In genomic region chr2:120724176-120724575, GRCm38 (mm10) we compare ENCODE assay signal across 24 mouse cellular contexts.
DNase-seq lines count a peak whose midpoint lies in the region; ATAC-seq and TF ChIP-seq lines count a peak whose summit lies in the region.
"Had no signal": no experiment of that assay in that cellular context is flagged by ENCODE, and none has a peak within 500 bp of the region (broad histone marks: within the 10 kb centered on the region; RNA-seq: fewer than 3 reads in every experiment).

No protein-coding gene starts in this region.

- DNase-seq in heart, adult 11 months: peak; percentile 94
- no peak for DNase-seq in heart, postnatal 25 days (ENCODE audit: low spot score)
- no peak for DNase-seq in heart, postnatal 14 days
- DNase-seq: adrenal gland, adult 8-10 months; adrenal gland, postnatal 25 days; cerebellum, adult 11-12 months; cerebellum, adult 8-10 months; cerebellum, postnatal 10 days; cerebellum, postnatal 36 days; gastrocnemius, adult 2 months; gastrocnemius, postnatal 14 days had no signal

- no peak overlapping the region for H3K4me2 ChIP-seq in heart, embryonic 13.5 days
- H3K4me2 ChIP-seq: forebrain, embryonic 13.5 days; hindbrain, embryonic 13.5 days; intestine, embryonic 15.5 days had no signal

- peaks cover 40% of the 10 kb centered on the region for H3K4me1 ChIP-seq in heart, embryonic 13.5 days
- H3K4me1 ChIP-seq in megakaryocyte, embryonic 14.5 days: peaks cover 50% of the 10 kb centered on the region
- H3K4me1 ChIP-seq in cortical plate, adult 2 months (ENCODE audit: control insufficient read depth, insufficient read depth, low read length): peaks cover 7% of the 10 kb centered on the region; the same call in 1 of the 2 replicates
- H3K4me1 ChIP-seq: intestine, embryonic 15.5 days had no signal

- no peak for ATAC-seq in heart, embryonic 13.5 days (ENCODE audit: extremely low read depth, insufficient number of reproducible peaks, low FRiP score, low TSS enrichment)
- ATAC-seq in megakaryocyte, adult 5-6 weeks (ENCODE audit: poor library complexity, severe bottlenecking): no peak
- ATAC-seq in megakaryocyte-erythroid progenitor cell, adult 5-6 weeks (replicated peaks; ENCODE audit: low FRiP score, low TSS enrichment, poor library complexity, severe bottlenecking): no peak
- ATAC-seq: activated CD4-positive, CD25-positive, alpha-beta regulatory T cell, adult 4 months; forebrain, embryonic 13.5 days; forebrain, embryonic 16.5 days; hindbrain, embryonic 16.5 days; intestine, embryonic 15.5 days had no signal

- TF ChIP-seq POLR2A in cortical plate, adult 2 months (IDR thresholded peaks at IDR 0.05; ENCODE audit: extremely low read depth, insufficient read depth, low read length): no peak

- H3K27ac ChIP-seq in heart, embryonic 13.5 days (replicated peaks): peak overlapping the region; percentile 44
- peak overlapping the region; percentile 29; the same call in 1 of the 2 replicates for H3K27ac ChIP-seq in cortical plate, adult 2 months (ENCODE audit: insufficient read depth, low read length)
- H3K27ac ChIP-seq: forebrain, embryonic 10.5 days; forebrain, embryonic 13.5 days; gastrocnemius, adult 2 months; hindbrain, embryonic 10.5 days; hindbrain, embryonic 13.5 days; intestine, embryonic 15.5 days had no signal

- no peak overlapping the region for H3K9ac ChIP-seq in heart, embryonic 13.5 days
- H3K9ac ChIP-seq: forebrain, embryonic 13.5 days; hindbrain, embryonic 13.5 days; intestine, embryonic 15.5 days had no signal

- TF ChIP-seq CTCF in cortical plate, adult 2 months (IDR thresholded peaks at IDR 0.05; ENCODE audit: extremely low read depth, insufficient read depth, low read length): no peak

- WGBS in heart, embryonic 13.5 days: 72% methylated on average over 6 of the region's 6 CpGs

- no peaks in the 10 kb centered on the region for H3K27me3 ChIP-seq in heart, embryonic 13.5 days (replicated peaks)
- no peaks in the 10 kb centered on the region for H3K27me3 ChIP-seq in megakaryocyte, embryonic 14.5 days (replicated peaks)
- H3K27me3 ChIP-seq: forebrain, embryonic 13.5 days; hindbrain, embryonic 13.5 days; intestine, embryonic 15.5 days had no signal

- H3K9me3 ChIP-seq in heart, embryonic 13.5 days: no peaks in the 10 kb centered on the region
- no peaks in the 10 kb centered on the region for H3K9me3 ChIP-seq in megakaryocyte, embryonic 14.5 days
- H3K9me3 ChIP-seq: forebrain, embryonic 10.5 days; forebrain, embryonic 13.5 days; hindbrain, embryonic 10.5 days; hindbrain, embryonic 13.5 days; intestine, embryonic 15.5 days had no signal

- H3K36me3 ChIP-seq in heart, embryonic 13.5 days: peaks cover 96% of the 10 kb centered on the region
- peaks cover 97% of the 10 kb centered on the region for H3K36me3 ChIP-seq in megakaryocyte, embryonic 14.5 days (replicated peaks; ENCODE audit: low read length)

- intact Hi-C loops in heart, postnatal 25 days (cut with DNase I): no loop called here
- intact Hi-C loops in heart, postnatal 14 days (cut with DNase I): no loop called here

- H3K4me3 ChIP-seq in heart, embryonic 13.5 days: no peak overlapping the region
- peak overlapping the region; percentile 25 for H3K4me3 ChIP-seq in megakaryocyte, embryonic 14.5 days (replicated peaks)
- H3K4me3 ChIP-seq in cortical plate, adult 2 months (ENCODE audit: insufficient read depth, low read length): no peak overlapping the region
- H3K4me3 ChIP-seq: forebrain, embryonic 10.5 days; forebrain, embryonic 13.5 days; gastrocnemius, adult 2 months; hindbrain, embryonic 10.5 days; hindbrain, embryonic 13.5 days; intestine, embryonic 15.5 days had no signal
